Mouse (Mus musculus): ENCODE results near the gene Cox17. TPM values are rescaled to one million over a fixed set of nuclear protein-coding genes. Genes with fewer than 3 reads are reported as not detected.

Gene Cox17
- polyA plus RNA-seq, 1 experiment from 2014 or later, result 287 TPM

GRCm38 (mm10) chr16:38392126-38392894 lies 45.5 kb downstream of the Cox17 start:
- Histone ChIP-seq H3K36me3 (no peaks in the 10 kb centered on the region), H3K4me3 (no peak overlapping the region), H3K9me3 (no peaks in the 10 kb centered on the region), H3K4me1 (peaks cover 5% of the 10 kb centered on the region), H3K27ac (no peak overlapping the region), H3K27me3 (ENCODE audit: insufficient read depth, poor library complexity, severe bottlenecking) (no peaks in the 10 kb centered on the region)
- 69% methylated on average over 23 of the region's 23 CpGs for WGBS
- DNase-seq (ENCODE audit: low spot score), result peak; percentile 73

GRCm38 (mm10) chr16:38394191-38394618 lies 47.4 kb downstream of the Cox17 start:
- H3K27ac ChIP-seq, result no peak overlapping the region
- no peak for DNase-seq (ENCODE audit: low spot score)
- peaks cover 7% of the 10 kb centered on the region for H3K4me1 ChIP-seq
- H3K9me3 ChIP-seq, result no peaks in the 10 kb centered on the region
- WGBS, result 81% methylated on average over 8 of the region's 8 CpGs
- no peaks in the 10 kb centered on the region for H3K27me3 ChIP-seq (ENCODE audit: insufficient read depth, poor library complexity, severe bottlenecking)
- H3K36me3 ChIP-seq, result no peaks in the 10 kb centered on the region
- no peak overlapping the region for H3K4me3 ChIP-seq

GRCm38 (mm10) chr16:38395060-38395730 lies 48.4 kb downstream of the Cox17 start:
- Histone ChIP-seq H3K27ac (no peak overlapping the region), H3K9me3 (no peaks in the 10 kb centered on the region), H3K36me3 (no peaks in the 10 kb centered on the region), H3K4me1 (peaks cover 17% of the 10 kb centered on the region), H3K4me3 (no peak overlapping the region), H3K27me3 (ENCODE audit: insufficient read depth, poor library complexity, severe bottlenecking) (no peaks in the 10 kb centered on the region)
- 64% methylated on average over 6 of the region's 6 CpGs for WGBS
- no peak for DNase-seq (ENCODE audit: low spot score)

- H3K27ac ChIP-seq, result no peak overlapping the region
- H3K36me3 ChIP-seq, result no peaks in the 10 kb centered on the region
- H3K27me3 ChIP-seq (ENCODE audit: insufficient read depth, poor library complexity, severe bottlenecking), result no peaks in the 10 kb centered on the region
- no peaks in the 10 kb centered on the region for H3K9me3 ChIP-seq
- 56% methylated on average over 13 of the region's 13 CpGs for WGBS
- H3K4me3 ChIP-seq, result no peak overlapping the region
- DNase-seq (ENCODE audit: low spot score), result no peak
- peaks cover 25% of the 10 kb centered on the region for H3K4me1 ChIP-seq
Measured at GRCm38 (mm10) chr16:38396155-38396554, 49.4 kb downstream of the Cox17 start.

GRCm38 (mm10) chr16:38398266-38398665 lies 51.5 kb downstream of the Cox17 start:
- H3K27me3 ChIP-seq (ENCODE audit: insufficient read depth, poor library complexity, severe bottlenecking), result no peaks in the 10 kb centered on the region
- no peak overlapping the region for H3K4me3 ChIP-seq
- H3K36me3 ChIP-seq, result no peaks in the 10 kb centered on the region
- H3K27ac ChIP-seq, result no peak overlapping the region
- WGBS, result 84% methylated on average over 6 of the region's 6 CpGs
- DNase-seq (ENCODE audit: low spot score), result no peak
- H3K9me3 ChIP-seq, result no peaks in the 10 kb centered on the region
- peaks cover 25% of the 10 kb centered on the region for H3K4me1 ChIP-seq

- no peak for DNase-seq (ENCODE audit: low spot score)
- Histone ChIP-seq H3K27me3 (ENCODE audit: insufficient read depth, poor library complexity, severe bottlenecking) (no peaks in the 10 kb centered on the region), H3K4me1 (peaks cover 25% of the 10 kb centered on the region), H3K36me3 (no peaks in the 10 kb centered on the region), H3K27ac (peak overlapping the region; percentile 80), H3K9me3 (no peaks in the 10 kb centered on the region), H3K4me3 (peak overlapping the region; percentile 53)
- 68% methylated on average over 3 of the region's 3 CpGs for whole genome bisulfite sequencing
Measured at GRCm38 (mm10) chr16:38399076-38399475, 52.3 kb downstream of the Cox17 start.

- H3K4me1 ChIP-seq, result peaks cover 25% of the 10 kb centered on the region
- no peaks in the 10 kb centered on the region for H3K27me3 ChIP-seq (ENCODE audit: insufficient read depth, poor library complexity, severe bottlenecking)
- H3K36me3 ChIP-seq, result no peaks in the 10 kb centered on the region
- H3K9me3 ChIP-seq, result no peaks in the 10 kb centered on the region
- DNase-seq (ENCODE audit: low spot score), result peak; percentile 79
- 12% methylated on average over 17 of the region's 17 CpGs for WGBS
- H3K27ac ChIP-seq, result peak overlapping the region; percentile 80
- peak overlapping the region; percentile 53 for H3K4me3 ChIP-seq
Measured at GRCm38 (mm10) chr16:38399531-38400231, 52.9 kb downstream of the Cox17 start.

- Histone ChIP-seq H3K4me1 (peaks cover 25% of the 10 kb centered on the region), H3K9me3 (no peaks in the 10 kb centered on the region), H3K4me3 (peak overlapping the region; percentile 53), H3K27me3 (ENCODE audit: insufficient read depth, poor library complexity, severe bottlenecking) (no peaks in the 10 kb centered on the region), H3K36me3 (no peaks in the 10 kb centered on the region), H3K27ac (peak overlapping the region; percentile 80)
- 70% methylated on average over 9 of the region's 9 CpGs for WGBS
- DNase-seq (ENCODE audit: low spot score), result no peak
Measured at GRCm38 (mm10) chr16:38400311-38400960, 53.6 kb downstream of the Cox17 start.

GRCm38 (mm10) chr16:38401468-38401867 lies 54.7 kb downstream of the Cox17 start:
- H3K4me1 ChIP-seq, result peaks cover 27% of the 10 kb centered on the region
- H3K27ac ChIP-seq, result no peak overlapping the region
- H3K9me3 ChIP-seq, result no peaks in the 10 kb centered on the region
- no peak for DNase-seq (ENCODE audit: low spot score)
- H3K36me3 ChIP-seq, result no peaks in the 10 kb centered on the region
- H3K27me3 ChIP-seq (ENCODE audit: insufficient read depth, poor library complexity, severe bottlenecking), result no peaks in the 10 kb centered on the region
- 68% methylated on average over 6 of the region's 6 CpGs for WGBS
- H3K4me3 ChIP-seq, result no peak overlapping the region

Other genes with a start within 250 kb of the Cox17 start
- gene Nr1i2, start 52.2 kb upstream of the Cox17 start, polyA plus RNA-seq (2016; fragmentation: Nextera tagmentation; extraction: Ambion mirVana), result 0.08 TPM in 1 of 2 replicates, not detected in the other
- gene Maats1, start 4.8 kb upstream of the Cox17 start, polyA plus RNA-seq (2016; fragmentation: Nextera tagmentation; extraction: Ambion mirVana), result 0.06 and 0.12 TPM in 2 replicates
- 1.3 and 4.6 TPM in 2 replicates for gene Gm21987, start within 50 bp of the Cox17 start, polyA plus RNA-seq (2016; fragmentation: Nextera tagmentation; extraction: Ambion mirVana)
- 230 and 378 TPM in 2 replicates for gene Popdc2, start 15.2 kb downstream of the Cox17 start, polyA plus RNA-seq (2016; fragmentation: Nextera tagmentation; extraction: Ambion mirVana)
- 0.19 and 0.37 TPM in 2 replicates for gene Pla1a, start 86.2 kb downstream of the Cox17 start, polyA plus RNA-seq (2016; fragmentation: Nextera tagmentation; extraction: Ambion mirVana)
- 127 TPM in 2 replicates for gene Adprh, start 105.7 kb downstream of the Cox17 start, polyA plus RNA-seq (2016; fragmentation: Nextera tagmentation; extraction: Ambion mirVana)
- 0.41 and 0.45 TPM in 2 replicates for gene Cd80, start 108.6 kb downstream of the Cox17 start, polyA plus RNA-seq (2016; fragmentation: Nextera tagmentation; extraction: Ambion mirVana)
- 25.1 and 39.3 TPM in 2 replicates for gene Timmdc1, start 175.7 kb downstream of the Cox17 start, polyA plus RNA-seq (2016; fragmentation: Nextera tagmentation; extraction: Ambion mirVana)
- gene Poglut1, start 203.3 kb downstream of the Cox17 start, polyA plus RNA-seq (2016; fragmentation: Nextera tagmentation; extraction: Ambion mirVana), result 40.2 and 50.6 TPM in 2 replicates
- gene Tmem39a, start 211.7 kb downstream of the Cox17 start, polyA plus RNA-seq (2016; fragmentation: Nextera tagmentation; extraction: Ambion mirVana), result 76.1 and 105 TPM in 2 replicates

Data from heart, embryonic 10.5 days (tissue).